Mouse (Mus musculus) forebrain, embryonic 10.5 days (tissue): ENCODE data around the gene A3galt2. TPM values are rescaled to one million over a fixed set of nuclear protein-coding genes. Genes with fewer than 3 reads are reported as not detected.

Experiments
- DNase-seq: peaks from one replicate; pipeline ENCODE4 v3.0.0-alpha.2; 2017; ENCODE audit warnings: low spot score; ENCODE audit errors: extremely low spot score
- H3K27ac ChIP-seq: fragments of 300-500 bp; sonication (generic); 2 replicates; pipeline ENCODE4 v1.5.1; 2016; ENCODE audit warnings: mild to moderate bottlenecking
- H3K27me3 ChIP-seq: fragments of 300-500 bp; sonication (generic); 2 replicates; pipeline ENCODE4 v1.6.1; 2016; ENCODE audit warnings: mild to moderate bottlenecking; ENCODE audit not compliant: poor library complexity, severe bottlenecking
- H3K36me3 ChIP-seq: fragments of 300-500 bp; sonication (generic); replicated peaks from 2 replicates; pipeline ENCODE4 v1.6.1; 2016; ENCODE audit warnings: mild to moderate bottlenecking, moderate library complexity
- H3K4me1 ChIP-seq: fragments of 300-500 bp; sonication (generic); 2 replicates; pipeline ENCODE4 v1.6.1; 2016
- H3K4me3 ChIP-seq: fragments of 300-500 bp; sonication (generic); 2 replicates; pipeline ENCODE4 v1.5.1; 2016; ENCODE audit warnings: mild to moderate bottlenecking, moderate library complexity
- H3K9me3 ChIP-seq: fragments of 300-500 bp; sonication (generic); 2 replicates; pipeline ENCODE4 v1.6.1; 2016; ENCODE audit warnings: mild to moderate bottlenecking, moderate library complexity
- WGBS: fragments of 180-500 bp; shearing (Covaris S2); methylation state at CpG from one replicate; pipeline ENCODE4 v1.1.7; 2016; 5-methylcytosine and 5-hydroxymethylcytosine counted together
- polyA plus RNA-seq: library from polyadenylated mRNA; unstranded; fragments of >200 nt; fragmentation: Nextera tagmentation; extraction: Ambion mirVana; gene quantifications from 2 replicates; pipeline ENCODE4 v1.2.1, GENCODE M21; 2016

Gene A3galt2
- polyA plus RNA-seq, 1 experiment from 2014 or later: 0.17 TPM

DNA sequence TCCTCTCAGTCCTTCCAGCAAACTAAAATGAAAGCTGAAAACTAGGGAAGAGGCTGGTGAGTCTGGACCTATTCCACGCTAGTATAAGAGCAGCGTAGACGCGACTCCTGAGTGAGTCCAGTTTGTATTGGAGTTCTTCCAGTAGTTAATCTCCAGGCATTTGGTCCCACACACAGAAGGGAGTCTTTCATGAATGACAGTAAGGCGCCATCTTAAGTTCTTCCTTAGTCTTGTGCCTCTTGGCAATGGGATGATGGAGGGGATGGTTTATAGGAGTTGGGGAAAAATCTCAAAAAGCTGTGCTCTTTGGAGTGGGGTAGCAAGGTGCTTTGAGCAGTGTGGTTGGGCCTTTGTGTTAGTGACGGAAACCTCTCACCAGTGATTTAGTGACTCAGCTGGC is 24.9 kb upstream of the A3galt2 start:
- peak overlapping the region; percentile 99 for H3K27ac ChIP-seq
- H3K9me3 ChIP-seq: no peaks in the 10 kb centered on the region
- H3K27me3 ChIP-seq: peaks cover 11% of the 10 kb centered on the region
- peak overlapping the region; percentile 95 for H3K4me3 ChIP-seq
- DNase-seq: no peak
- H3K4me1 ChIP-seq: peaks cover 85% of the 10 kb centered on the region
- H3K36me3 ChIP-seq: peaks cover 56% of the 10 kb centered on the region
- 85% methylated on average over 6 of the region's 6 CpGs for WGBS

DNA sequence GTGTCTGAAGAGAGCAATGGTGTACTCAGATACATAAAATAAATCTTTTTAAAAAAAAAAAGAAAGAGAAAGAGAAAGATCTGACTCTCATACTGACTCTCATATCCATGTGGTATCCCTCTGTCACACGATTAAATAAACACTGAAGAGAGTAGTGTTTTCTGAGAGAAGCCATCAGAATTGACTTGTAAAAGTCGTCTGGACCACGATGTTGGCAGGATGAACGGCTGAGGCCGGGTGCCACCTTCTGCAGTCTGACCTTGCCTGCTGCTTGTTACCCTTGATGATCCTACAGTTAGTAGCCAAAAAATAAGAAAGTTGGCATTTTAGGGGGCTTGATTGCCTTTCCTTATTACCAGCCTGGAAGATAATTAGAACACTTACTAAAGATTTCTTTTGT is 22.4 kb upstream of the A3galt2 start:
- peaks cover 68% of the 10 kb centered on the region for H3K36me3 ChIP-seq
- H3K9me3 ChIP-seq: no peaks in the 10 kb centered on the region
- no peak for DNase-seq
- no peaks in the 10 kb centered on the region for H3K27me3 ChIP-seq
- peaks cover 92% of the 10 kb centered on the region for H3K4me1 ChIP-seq
- 81% methylated on average over 5 of the region's 5 CpGs for WGBS
- no peak overlapping the region for H3K27ac ChIP-seq
- no peak overlapping the region for H3K4me3 ChIP-seq

DNA sequence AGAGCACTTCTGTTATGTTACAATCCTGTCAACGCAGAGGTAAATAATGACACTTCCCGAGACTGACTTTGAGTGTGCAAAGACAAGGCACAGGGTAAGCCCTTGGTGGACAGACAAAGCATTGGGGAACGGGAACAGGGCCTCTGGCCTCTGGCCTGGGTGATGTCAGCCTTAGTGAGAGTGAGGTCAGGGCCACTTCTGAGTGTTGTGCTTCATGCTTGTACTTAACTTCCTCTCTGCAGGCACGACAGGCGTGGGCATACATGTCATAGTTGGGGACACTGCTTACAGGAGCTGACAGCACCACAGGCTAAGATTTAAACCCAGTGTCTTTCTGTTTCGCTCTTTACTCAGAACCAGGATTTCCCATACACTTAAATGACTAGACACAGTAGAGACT is 21.7 kb upstream of the A3galt2 start:
- whole genome bisulfite sequencing: 58% methylated on average over 6 of the region's 6 CpGs
- Histone ChIP-seq H3K9me3 (no peaks in the 10 kb centered on the region), H3K27ac (peak overlapping the region; percentile 74), H3K4me3 (peak overlapping the region; percentile 27; the same call in 1 of the 2 replicates), H3K4me1 (peaks cover 98% of the 10 kb centered on the region), H3K36me3 (peaks cover 75% of the 10 kb centered on the region), H3K27me3 (no peaks in the 10 kb centered on the region)
- DNase-seq: no peak

DNA sequence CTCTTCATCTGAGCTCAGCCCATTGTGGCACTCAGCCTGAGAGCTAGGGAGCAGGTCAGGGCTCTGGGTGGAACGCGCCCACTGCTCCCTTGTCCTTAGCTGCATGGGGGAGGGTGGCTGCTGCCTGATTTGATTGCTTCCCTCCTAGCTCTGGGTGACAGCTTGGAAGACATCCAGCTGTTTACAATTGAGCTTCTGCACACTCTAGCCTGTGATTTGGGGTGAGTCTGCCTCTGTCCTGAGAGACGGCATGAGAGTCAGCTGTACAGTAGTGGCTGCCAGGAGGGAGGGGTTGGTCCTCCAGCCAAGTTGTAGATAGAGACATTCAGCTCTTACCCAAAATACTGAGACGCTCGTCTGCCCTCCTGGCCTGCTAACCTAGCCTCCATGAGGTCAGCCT is 20.9 kb upstream of the A3galt2 start:
- peaks cover 92% of the 10 kb centered on the region for H3K4me1 ChIP-seq
- H3K27me3 ChIP-seq: no peaks in the 10 kb centered on the region
- peak overlapping the region; percentile 27 for H3K4me3 ChIP-seq
- peak overlapping the region; percentile 74 for H3K27ac ChIP-seq
- WGBS: 54% methylated on average over 5 of the region's 5 CpGs
- no peaks in the 10 kb centered on the region for H3K9me3 ChIP-seq
- no peak for DNase-seq
- peaks cover 74% of the 10 kb centered on the region for H3K36me3 ChIP-seq

DNA sequence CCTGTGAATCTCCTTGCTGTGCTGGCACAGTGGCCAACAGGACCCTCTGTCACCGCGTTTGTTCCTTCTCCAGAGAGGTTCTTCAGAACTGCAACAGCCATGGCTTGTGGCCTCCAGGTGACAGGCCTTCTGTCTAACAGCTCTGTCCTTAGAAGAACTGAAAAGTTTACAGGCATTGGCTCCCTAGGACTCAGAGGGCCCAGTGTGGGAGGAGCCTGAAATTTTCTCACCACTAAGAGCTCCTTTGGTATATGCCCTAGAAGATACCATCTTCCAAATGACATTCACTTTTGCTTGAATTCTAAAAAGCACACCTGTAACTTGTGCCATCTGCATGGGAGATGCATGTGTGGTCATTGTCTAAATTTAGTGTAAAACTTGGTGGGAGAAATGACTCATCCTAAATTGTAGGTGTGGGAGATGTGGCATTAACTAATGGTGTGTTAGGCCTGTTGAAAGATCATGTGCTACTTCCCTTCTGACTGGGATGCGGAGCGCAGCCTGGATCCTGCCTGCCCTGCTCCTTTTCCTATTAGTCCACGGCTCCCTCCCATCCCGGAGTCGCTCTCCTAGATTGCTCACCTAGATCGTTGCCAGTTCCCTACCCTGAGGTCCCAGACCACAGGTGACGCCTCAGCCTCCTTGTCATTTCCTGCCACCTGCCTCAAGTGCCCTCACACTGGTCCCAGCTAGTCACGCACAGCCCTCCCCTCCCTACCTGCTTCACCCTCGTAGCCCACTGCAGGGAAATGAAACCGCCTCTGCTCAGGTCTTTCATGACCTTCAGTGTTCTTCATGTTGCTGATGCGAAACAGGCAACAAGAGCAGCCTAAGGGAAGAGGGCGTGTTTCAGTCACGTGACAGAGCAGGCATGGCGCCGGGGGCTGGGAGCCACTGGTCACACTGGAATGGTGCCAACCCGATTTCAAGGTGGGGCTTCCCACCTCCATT is 20.2 kb upstream of the A3galt2 start:
- Histone ChIP-seq H3K36me3 (peaks cover 74% of the 10 kb centered on the region), H3K4me3 (peak overlapping the region; percentile 27; the same call in 1 of the 2 replicates), H3K4me1 (peaks cover 84% of the 10 kb centered on the region), H3K27me3 (no peaks in the 10 kb centered on the region), H3K27ac (peak overlapping the region; percentile 92), H3K9me3 (no peaks in the 10 kb centered on the region)
- 83% methylated on average over 18 of the region's 18 CpGs for WGBS
- no peak for DNase-seq

DNA sequence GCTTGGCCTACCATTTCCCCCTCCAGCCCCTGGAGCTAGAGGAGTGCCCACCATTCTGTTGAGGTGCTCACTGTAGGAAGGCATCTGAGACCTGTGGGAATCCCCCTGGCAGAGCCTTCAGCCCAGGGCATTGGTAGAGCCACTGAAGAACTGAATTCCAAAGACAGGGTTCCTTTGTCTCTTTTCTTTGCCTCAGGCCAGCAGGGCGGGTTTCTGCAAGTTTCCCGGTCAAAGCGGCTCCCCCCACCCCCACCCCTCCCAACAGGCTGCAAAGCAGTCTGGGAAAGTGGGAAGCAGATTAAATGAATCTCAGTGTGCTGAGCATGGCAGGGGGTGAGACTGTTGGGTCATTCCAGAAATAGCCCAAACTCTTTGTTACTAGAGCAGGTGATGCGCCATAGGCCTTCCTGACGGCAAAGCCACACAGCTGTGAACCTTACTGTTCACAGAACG is 18.0 kb upstream of the A3galt2 start:
- Histone ChIP-seq H3K4me3 (peak overlapping the region; percentile 27), H3K27me3 (no peaks in the 10 kb centered on the region)
- DNase-seq: peak; percentile 81

DNA sequence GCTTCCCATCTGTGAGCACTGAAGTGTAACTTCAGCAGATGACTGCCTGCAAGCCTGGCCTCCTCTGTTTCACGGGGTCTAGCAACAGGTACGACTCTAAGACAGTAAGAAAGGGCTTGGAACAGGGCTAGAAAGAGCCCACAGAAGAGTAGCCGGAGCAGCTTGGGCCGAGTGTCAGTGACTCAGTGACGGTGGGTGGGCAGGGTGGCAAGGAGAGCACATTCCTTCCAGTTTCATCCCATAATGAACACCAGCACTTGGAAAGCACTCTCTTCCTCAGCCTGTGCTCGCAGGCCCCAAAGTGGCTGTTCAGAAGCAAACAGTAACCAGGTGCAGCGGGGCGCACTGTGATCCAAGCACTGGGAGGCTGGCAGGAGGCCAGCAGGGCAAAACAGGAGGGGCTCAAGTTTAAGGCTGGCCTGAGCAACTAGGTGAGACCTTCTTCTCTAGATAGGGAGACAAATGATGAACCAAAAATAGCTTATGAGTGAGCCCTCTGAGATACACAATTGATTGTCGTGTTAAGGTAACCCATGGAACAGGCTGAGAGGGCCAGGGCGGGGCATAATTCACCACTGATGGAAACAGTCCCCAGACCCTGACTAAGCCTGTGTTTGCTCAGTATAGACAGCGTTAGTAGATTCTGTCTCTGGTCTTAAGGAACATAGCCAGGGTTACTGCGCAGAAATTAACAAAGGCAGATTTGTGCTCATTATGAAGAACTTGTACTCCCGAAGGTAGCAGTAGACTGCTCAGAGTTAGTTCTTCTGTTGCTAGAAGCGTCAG is 17.1 kb upstream of the A3galt2 start:
- peaks cover 86% of the 10 kb centered on the region for H3K4me1 ChIP-seq
- H3K4me3 ChIP-seq: peak overlapping the region; percentile 27
- H3K36me3 ChIP-seq: peaks cover 78% of the 10 kb centered on the region
- no peaks in the 10 kb centered on the region for H3K9me3 ChIP-seq
- 53% methylated on average over 14 of the region's 14 CpGs for WGBS
- no peaks in the 10 kb centered on the region for H3K27me3 ChIP-seq
- no peak for DNase-seq
- peak overlapping the region; percentile 92 for H3K27ac ChIP-seq

More for the DNA sequence above, 18.0 kb upstream of the A3galt2 start:
- WGBS: 3% methylated on average over 6 of the region's 6 CpGs
- Histone ChIP-seq H3K36me3 (peaks cover 73% of the 10 kb centered on the region), H3K4me1 (peaks cover 85% of the 10 kb centered on the region), H3K9me3 (no peaks in the 10 kb centered on the region), H3K27ac (peak overlapping the region; percentile 92)

DNA sequence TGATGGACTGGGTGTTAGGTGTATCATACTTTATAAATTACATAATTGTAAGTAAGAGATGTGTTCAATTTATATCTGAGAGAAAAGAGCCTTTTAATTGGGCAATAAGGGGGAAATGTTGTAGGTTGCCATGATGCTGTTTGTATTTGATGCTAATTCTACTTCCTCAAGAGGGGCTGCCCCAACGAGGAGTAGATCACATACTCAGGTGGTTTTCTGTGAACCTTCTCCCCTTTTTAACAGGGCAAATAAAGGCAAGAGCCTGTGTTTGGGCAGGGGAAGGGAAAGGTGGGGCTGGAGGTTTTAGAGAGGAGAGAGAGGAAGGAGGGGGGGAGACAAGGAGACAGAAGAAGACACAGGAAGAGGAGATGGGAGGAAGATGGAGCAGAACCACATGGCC is 14.3 kb upstream of the A3galt2 start:
- H3K4me1 ChIP-seq: peaks cover 61% of the 10 kb centered on the region
- H3K27ac ChIP-seq: no peak overlapping the region
- no peaks in the 10 kb centered on the region for H3K9me3 ChIP-seq
- H3K27me3 ChIP-seq: no peaks in the 10 kb centered on the region
- no peak for DNase-seq
- H3K36me3 ChIP-seq: peaks cover 80% of the 10 kb centered on the region
- 76% methylated on average over 1 of the region's 1 CpGs for WGBS
- H3K4me3 ChIP-seq: no peak overlapping the region

DNA sequence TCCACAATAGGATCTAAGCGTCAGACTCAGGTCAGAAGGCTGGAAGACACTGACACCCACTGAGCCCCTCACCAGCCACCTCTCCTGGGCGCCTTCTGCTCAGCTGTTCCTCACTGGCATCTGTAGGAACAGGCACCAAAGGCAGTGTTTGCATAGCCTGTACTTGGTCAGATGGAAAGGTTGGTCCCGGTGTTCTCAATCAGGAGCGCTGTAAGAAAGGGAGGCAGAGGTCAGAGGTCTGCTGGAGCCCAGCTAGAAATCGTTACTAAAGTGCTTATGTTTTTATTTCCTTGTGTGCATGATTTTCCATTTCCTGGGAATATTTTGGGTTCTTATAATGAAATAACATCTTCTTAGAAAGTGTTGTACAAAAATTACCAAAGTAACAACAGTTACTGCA is 13.3 kb upstream of the A3galt2 start:
- no peaks in the 10 kb centered on the region for H3K27me3 ChIP-seq
- H3K36me3 ChIP-seq: peaks cover 84% of the 10 kb centered on the region
- no peaks in the 10 kb centered on the region for H3K9me3 ChIP-seq
- H3K4me3 ChIP-seq: no peak overlapping the region
- peaks cover 51% of the 10 kb centered on the region for H3K4me1 ChIP-seq
- WGBS: 46% methylated on average over 5 of the region's 5 CpGs
- H3K27ac ChIP-seq: no peak overlapping the region
- no peak for DNase-seq

DNA sequence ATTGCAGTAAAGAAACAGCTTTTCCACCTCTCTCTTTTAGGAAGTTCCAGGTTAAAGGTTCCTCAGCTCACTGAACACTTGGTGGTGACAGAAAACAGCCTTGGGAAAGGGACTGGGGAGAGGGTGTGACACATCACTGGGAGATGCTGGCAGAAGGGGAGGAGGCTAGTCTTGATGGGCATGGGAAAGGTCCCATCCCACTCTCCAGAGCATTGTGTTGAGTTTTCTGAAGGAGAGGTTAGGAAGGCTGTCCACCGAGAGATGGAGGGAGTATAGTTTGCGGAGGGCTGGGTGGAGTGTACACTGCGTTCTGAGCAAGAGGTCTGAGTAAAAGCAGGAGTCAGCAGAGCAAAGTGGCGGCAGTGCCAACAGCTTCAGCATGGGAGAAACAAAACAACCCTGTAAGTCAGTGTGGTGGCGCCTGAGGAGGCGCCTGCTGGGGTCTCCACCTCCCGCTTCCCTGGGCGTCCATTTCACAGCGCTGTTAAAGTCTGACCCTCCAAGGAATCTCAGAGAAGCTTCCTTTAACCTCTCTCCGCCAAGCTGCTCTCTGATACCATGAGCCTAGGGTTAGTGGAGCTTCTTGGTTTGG is 12.7 kb upstream of the A3galt2 start:
- no peaks in the 10 kb centered on the region for H3K9me3 ChIP-seq
- H3K4me3 ChIP-seq: no peak overlapping the region
- peaks cover 45% of the 10 kb centered on the region for H3K4me1 ChIP-seq
- no peaks in the 10 kb centered on the region for H3K27me3 ChIP-seq
- no peak for DNase-seq
- peak overlapping the region; percentile 36; the same call in 1 of the 2 replicates for H3K27ac ChIP-seq
- peaks cover 90% of the 10 kb centered on the region for H3K36me3 ChIP-seq
- WGBS: 59% methylated on average over 10 of the region's 10 CpGs

DNA sequence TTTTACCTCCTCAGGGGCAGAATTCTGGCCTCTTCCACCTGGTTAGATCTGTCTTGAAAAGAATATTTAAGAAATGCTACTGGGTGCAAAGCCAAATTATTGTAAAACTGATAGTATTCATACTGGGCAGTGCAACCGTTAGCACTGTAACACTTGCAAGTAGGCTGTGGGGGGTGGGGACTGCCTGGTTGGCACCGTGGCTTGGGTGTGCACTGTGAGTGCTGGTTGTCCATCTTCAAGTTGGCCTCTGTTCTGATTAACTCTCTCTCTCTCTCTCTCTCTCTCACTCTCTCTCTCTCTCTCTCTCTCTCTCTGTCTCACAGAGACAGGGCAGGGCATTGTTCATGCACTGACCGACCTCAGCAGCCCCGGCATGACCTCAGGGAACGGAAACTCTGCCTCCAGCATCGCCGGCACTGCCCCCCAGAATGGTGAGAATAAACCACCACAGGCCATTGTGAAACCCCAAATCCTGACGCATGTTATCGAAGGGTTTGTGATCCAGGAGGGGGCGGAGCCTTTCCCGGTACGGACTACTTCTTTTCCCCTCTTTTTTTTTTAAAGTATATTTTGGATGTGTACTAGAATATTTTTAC is 12.0 kb upstream of the A3galt2 start:
- Histone ChIP-seq H3K9me3 (no peaks in the 10 kb centered on the region), H3K27ac (0 out of 2 replicates have a peak overlapping the region, but pooled peaks have one; percentile 36), H3K4me1 (peaks cover 39% of the 10 kb centered on the region), H3K4me3 (no peak overlapping the region), H3K36me3 (peaks cover 92% of the 10 kb centered on the region), H3K27me3 (no peaks in the 10 kb centered on the region)
- WGBS: 74% methylated on average over 12 of the region's 12 CpGs
- no peak for DNase-seq

DNA sequence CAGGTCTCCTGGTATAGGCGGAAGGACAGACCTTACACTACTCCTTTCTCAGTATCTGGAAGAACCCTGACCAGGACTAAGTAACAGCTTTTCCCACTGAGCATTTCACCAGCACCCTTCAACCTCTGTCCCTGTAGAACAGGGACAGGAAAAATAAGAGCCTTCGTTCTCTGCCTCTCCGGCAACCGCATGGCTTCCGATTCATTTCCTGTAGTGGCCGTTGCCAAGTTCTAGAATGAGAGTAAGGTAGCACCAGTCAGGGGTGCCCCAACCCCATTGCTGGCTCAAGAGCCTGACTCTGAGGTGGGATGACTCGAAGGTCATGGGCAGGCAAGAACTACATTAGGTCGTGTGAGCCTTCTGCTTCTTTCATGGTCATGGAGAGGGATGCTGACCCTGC is 10.0 kb upstream of the A3galt2 start:
- Histone ChIP-seq H3K36me3 (peaks cover 96% of the 10 kb centered on the region), H3K27me3 (no peaks in the 10 kb centered on the region), H3K27ac (no peak overlapping the region), H3K4me1 (peaks cover 32% of the 10 kb centered on the region), H3K4me3 (no peak overlapping the region), H3K9me3 (no peaks in the 10 kb centered on the region)
- no peak for DNase-seq
- 95% methylated on average over 8 of the region's 8 CpGs for WGBS
